In genomic region chr1:137802119-137802518, GRCm38 (mm10) we compare ENCODE assay signal across 13 mouse cellular contexts.
"Had no signal": no experiment of that assay in that cellular context is flagged by ENCODE, and none has a peak within 500 bp of the region (broad histone marks: within the 10 kb centered on the region; RNA-seq: fewer than 3 reads in every experiment).

No protein-coding gene starts in this region.

- H3K36me3 ChIP-seq: limb, embryonic 10.5 days; liver, embryonic 15.5 days; lung, embryonic 15.5 days; midbrain, embryonic 10.5 days; neural tube, embryonic 15.5 days had no signal

- H3K27me3 ChIP-seq: liver, embryonic 15.5 days; lung, embryonic 15.5 days; neural tube, embryonic 15.5 days had no signal

- H3K4me1 ChIP-seq: limb, embryonic 10.5 days; liver, embryonic 15.5 days; lung, embryonic 15.5 days; neural tube, embryonic 15.5 days had no signal

- H3K4me3 ChIP-seq: left cerebral cortex, adult 2 months; limb, embryonic 10.5 days; liver, embryonic 15.5 days; lung, embryonic 15.5 days; midbrain, embryonic 10.5 days; myocyte; neural tube, embryonic 15.5 days had no signal

- H3K9me3 ChIP-seq: limb, embryonic 10.5 days; liver, embryonic 15.5 days; lung, embryonic 15.5 days; midbrain, embryonic 10.5 days; neural tube, embryonic 15.5 days had no signal

- H3K4me2 ChIP-seq: liver, embryonic 11.5 days; liver, embryonic 15.5 days; lung, embryonic 15.5 days; neural tube, embryonic 15.5 days had no signal

- DNase-seq: kidney, postnatal 25 days; midbrain, embryonic 14.5 days; right cerebral cortex, adult 18-20 months; right cerebral cortex, postnatal 25 days; thymus, postnatal 36 days had no signal

- H3K9ac ChIP-seq: liver, embryonic 15.5 days; lung, embryonic 15.5 days; neural tube, embryonic 15.5 days had no signal

- H3K27ac ChIP-seq: left cerebral cortex, adult 2 months; limb, embryonic 10.5 days; liver, embryonic 15.5 days; lung, embryonic 15.5 days; midbrain, embryonic 10.5 days; neural tube, embryonic 15.5 days had no signal
